Mouse (Mus musculus): ENCODE data around the gene Fhad1.
"Not testable (repeated sequence)": the region's sequence is repeated elsewhere in the genome, so short reads cannot be mapped to it uniquely, and the experiment has no call there.

The Fhad1 gene

GRCm38 (mm10) chr4:142014659-142015608 lies at the start of gene Fhad1:
Fhad1 (minus strand) TSS chr4:142015082.
- DNase-seq (ENCODE audit: low read depth, low spot score), result peak; percentile 87

DNA sequence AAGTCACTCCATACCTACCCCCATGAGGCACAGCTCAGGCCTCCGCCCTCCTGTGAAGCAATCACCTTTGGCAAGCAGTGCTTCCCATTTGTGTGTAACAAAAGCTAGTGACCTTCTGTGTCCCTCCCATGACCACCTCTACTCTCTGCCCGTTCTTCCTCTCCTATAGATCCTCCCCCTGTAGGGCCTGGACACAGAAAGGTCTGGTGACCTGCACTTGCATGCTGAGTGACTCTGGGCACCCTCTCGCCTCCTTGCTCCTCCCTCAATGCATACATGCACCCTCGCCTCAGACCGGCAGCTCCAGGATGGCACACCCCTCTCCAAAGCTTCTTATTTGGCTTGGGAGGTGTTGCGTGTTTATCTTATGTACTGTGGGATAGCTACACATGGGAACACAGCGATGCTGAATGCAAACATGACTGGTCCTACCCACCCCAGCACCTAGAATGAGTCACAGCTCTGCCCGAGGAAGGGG lies 48.2 kb upstream of the Fhad1 start:
- DNase-seq (ENCODE audit: low read depth, low spot score), result no peak

GRCm38 (mm10) chr4:142061485-142062240 lies 46.8 kb upstream of the Fhad1 start:
- DNase-seq (ENCODE audit: low read depth, low spot score), result no peak

GRCm38 (mm10) chr4:142060455-142061378 lies 45.8 kb upstream of the Fhad1 start:
- peak; percentile 63 for DNase-seq (ENCODE audit: low read depth, low spot score)

GRCm38 (mm10) chr4:142059841-142060193 lies 44.9 kb upstream of the Fhad1 start:
- no peak for DNase-seq (ENCODE audit: low read depth, low spot score)

GRCm38 (mm10) chr4:142059113-142059840 lies 44.4 kb upstream of the Fhad1 start:
- no peak for DNase-seq (ENCODE audit: low read depth, low spot score)

DNA sequence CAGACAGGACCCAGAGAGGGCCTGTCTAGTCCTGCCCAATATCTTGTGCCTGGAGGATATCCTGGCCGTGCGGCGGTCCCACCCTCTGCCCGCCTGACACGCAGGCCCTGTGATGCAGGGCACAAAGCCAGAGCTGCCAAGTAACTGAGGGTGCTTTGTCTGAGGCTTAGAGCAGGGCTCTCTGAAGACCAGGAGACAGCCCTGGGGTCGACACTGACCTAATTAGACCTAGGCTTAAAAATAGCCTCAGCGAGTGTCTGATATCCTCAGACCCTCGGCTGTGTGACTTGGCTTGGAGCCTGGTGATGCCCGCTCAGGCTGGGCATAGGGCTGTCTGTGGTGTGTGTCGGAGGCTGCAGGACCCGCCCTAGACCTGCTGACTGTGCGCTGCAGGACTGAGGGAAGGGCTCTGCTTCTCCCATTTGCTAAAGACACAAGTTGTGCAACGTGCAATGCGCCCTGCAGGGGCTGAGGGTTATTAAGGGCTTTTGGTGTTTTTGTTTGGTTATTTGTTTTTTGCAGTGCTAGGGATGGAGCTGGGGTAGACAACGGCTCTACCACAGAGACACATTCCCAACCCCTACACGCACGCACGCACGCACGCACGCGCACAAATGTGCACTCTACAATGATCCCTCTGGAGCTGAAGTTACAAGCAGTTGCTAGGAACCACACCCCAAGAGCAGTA lies 42.8 kb upstream of the Fhad1 start:
- DNase-seq (ENCODE audit: low read depth, low spot score), result no peak

DNA sequence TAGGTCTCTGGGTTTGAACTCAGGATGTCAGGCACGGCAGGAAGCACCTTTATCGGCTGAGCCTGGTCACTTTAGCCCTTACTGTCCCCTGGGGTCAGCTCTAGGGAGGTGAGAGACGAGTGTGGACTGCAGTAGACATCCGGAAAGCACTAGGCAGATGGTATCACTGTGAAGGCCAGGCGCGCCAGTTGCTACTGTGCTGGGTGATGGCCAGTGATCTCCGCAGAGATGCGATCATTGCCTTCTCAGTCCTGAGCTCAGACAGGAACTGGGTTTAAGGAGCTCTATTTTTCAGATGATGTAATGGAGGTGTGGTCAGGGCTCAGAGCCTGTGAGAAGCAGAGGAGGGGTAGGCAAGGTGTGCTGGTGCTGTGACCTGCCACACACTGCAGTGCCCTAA lies 40.7 kb upstream of the Fhad1 start:
- no peak for DNase-seq (ENCODE audit: low read depth, low spot score)

DNA sequence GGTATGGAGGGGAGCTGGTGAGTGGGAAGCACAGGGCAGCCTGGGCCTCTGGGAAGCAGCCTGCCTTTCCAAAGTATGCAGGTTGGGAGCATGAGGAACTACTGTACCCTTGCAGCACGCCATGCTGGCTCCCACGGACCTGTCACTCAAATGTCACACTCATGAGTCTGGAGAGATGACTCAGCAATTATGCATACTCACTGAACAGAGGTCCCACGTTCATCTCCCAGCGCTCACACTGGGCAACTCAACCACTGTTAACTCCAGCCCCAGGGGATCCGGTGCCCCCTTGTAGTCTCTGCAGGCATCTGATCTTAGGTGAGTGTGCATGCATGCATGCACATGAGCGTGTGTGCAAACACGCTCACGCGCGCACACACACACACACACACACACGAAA lies 39.7 kb upstream of the Fhad1 start:
- DNase-seq (ENCODE audit: low read depth, low spot score), result no peak

GRCm38 (mm10) chr4:142053661-142054448 lies 39.0 kb upstream of the Fhad1 start:
- peak; percentile 74 for DNase-seq (ENCODE audit: low read depth, low spot score)

GRCm38 (mm10) chr4:142053261-142053660 lies 38.4 kb upstream of the Fhad1 start:
- no peak for DNase-seq (ENCODE audit: low read depth, low spot score)

DNA sequence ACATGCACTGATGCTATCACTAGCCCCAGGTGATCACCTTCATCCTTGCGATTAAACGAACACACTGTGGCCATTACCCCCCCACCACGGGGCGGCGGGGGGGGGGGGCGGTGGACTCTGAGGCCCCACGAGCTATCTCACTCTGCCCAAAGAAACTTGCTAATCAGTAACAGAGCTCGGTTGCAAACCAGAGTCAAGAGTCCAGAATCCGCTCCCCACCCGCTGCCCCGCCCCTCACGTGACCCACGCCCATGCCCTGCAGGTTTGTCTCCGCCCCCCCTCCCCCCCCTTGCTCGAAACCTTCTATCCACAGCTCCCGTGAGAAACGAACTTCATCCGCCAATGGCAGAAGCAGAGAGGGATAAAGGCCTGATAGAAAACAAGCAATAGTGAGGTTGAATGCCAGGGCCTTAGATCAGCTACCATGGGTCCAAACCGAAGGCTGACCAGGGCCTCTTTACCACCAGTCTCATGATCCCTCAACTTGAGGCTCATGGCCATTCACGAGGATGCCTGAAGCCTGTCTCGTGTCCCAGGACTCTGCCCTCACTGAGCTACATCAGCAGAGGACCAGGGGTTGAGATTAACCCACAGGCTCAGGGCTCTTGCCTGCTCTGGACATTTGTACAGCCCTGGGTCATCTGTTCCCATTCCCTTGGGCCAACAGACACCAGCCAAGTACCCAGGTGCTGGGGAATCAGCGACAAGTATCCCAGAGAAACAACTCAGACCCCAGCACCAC lies 37.7 kb upstream of the Fhad1 start:
- DNase-seq (ENCODE audit: low read depth, low spot score), result no peak

GRCm38 (mm10) chr4:142051883-142052282 lies 37.0 kb upstream of the Fhad1 start:
- not testable (repeated sequence) for DNase-seq (ENCODE audit: low read depth, low spot score)

- no peak for DNase-seq (ENCODE audit: low read depth, low spot score)
Measured at GRCm38 (mm10) chr4:142049963-142050362, 35.1 kb upstream of the Fhad1 start.

DNA sequence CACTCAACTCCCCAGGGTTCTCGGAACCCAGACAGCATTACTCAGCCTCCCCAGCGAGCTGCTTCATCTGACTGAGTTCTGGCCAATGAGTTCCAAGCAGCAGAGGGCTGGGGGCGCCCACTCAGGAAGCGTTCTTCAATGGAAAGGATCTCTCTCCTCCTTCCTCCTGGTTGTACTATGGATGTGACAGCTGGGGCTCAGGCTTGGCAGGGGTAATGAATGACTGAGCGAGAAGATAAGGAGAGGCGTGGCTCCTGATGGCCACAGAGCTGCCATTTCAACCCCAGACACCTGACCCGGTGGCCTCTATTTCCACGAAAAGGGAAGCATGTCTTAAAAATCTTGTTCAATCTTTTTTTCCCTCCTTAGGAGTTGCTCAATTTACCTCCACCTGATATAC lies 33.5 kb upstream of the Fhad1 start:
- DNase-seq (ENCODE audit: low read depth, low spot score), result no peak

DNA sequence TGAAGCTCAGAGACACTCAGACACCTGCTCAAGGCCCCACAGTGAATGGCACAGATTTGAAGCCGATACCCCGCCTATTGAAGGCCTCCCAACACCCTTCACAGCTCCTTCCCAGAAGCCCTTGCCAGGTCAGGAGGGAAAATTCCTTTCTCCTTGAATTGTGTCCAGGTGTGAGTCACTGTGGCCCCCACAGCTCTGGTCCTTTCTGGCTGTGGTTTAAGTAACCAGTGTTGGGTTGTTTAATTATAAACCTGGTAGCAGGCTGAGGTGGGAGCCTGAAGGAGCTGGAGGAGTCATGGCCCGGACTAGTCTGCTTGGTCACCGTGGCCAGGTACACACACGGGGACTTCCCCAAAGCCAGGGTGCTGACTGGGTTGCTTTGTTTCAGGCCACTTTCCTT lies 32.1 kb upstream of the Fhad1 start:
- no peak for DNase-seq (ENCODE audit: low read depth, low spot score)

DNA sequence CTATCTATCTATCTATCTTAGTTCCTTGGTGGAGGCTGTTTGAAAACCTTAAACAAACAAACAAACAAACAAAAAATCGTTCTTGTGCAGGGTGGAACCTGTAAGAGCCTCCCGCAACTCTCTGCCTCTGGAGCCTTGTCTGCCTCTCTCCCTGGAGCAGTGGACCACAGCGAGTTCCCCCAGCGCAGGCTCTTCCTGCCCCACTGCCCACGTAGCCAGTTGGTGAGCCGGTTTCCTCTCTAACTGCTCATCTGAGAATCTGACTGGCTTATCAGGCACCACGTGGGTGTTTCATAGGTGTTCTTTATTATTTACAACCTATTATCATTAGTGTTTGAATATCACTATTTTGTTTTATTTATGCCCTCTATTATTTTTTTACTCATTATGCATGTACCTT lies 31.6 kb upstream of the Fhad1 start:
- DNase-seq (ENCODE audit: low read depth, low spot score), result no peak

DNA sequence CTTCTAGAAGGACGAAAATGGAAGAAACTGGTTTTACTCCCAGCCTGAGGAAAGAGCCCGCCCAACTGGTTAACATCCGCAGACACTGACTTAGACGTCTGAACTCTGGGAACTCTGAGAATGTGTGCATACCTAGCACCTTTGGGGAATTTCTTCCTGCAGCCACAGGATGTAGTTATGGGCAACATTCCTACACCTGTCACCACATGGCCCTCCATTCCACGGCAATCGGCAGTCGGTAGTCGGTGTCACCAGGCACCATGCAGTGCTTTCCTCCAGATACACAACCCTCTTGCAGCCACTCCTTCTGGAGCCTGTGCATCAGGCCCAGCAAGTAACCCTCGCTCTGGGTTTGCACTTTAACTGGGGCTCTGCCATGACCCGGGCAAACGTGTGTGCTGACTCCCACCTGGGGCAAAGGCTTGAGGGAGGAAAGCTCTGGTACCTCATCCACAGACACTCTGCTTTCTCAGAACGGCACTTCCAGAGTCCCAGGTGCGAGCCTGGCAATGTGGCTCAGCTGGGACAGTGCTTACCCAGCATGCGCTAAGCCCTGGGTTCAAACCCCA lies 30.8 kb upstream of the Fhad1 start:
- no peak for DNase-seq (ENCODE audit: low read depth, low spot score)
